Mouse (Mus musculus) bone marrow macrophage, adult 2 months (primary cell): ENCODE data around the gene Mmp8. TPM values are rescaled to one million over a fixed set of nuclear protein-coding genes. Genes with fewer than 3 reads are reported as not detected.
A peak's percentile ranks its signal among the peaks of the same experiment; 100 is the strongest.

Experiments used
- H3K27ac ChIP-seq: 2 replicates; pipeline ENCODE4 v1.5.1; 2012; ENCODE audit warnings: low read depth, low read length; ENCODE audit not compliant: insufficient read depth
- H3K4me1 ChIP-seq: 2 replicates; pipeline ENCODE4 v1.6.1; 2012; ENCODE audit warnings: low read length; ENCODE audit not compliant: control insufficient read depth, insufficient read depth
- H3K4me3 ChIP-seq: 2 replicates; pipeline ENCODE4 v1.5.1; 2012; ENCODE audit warnings: mild to moderate bottlenecking, low read length, moderate library complexity; ENCODE audit not compliant: insufficient read depth
- CTCF ChIP-seq: IDR thresholded peaks from 2 replicates; pipeline ENCODE4 v1.5.1; 2012; ENCODE audit warnings: low read depth, mild to moderate bottlenecking, low read length, moderate library complexity
- POLR2A ChIP-seq: IDR thresholded peaks from 2 replicates; pipeline ENCODE4 v1.6.1; 2012; ENCODE audit warnings: mild to moderate bottlenecking, low read depth, low read length, borderline replicate concordance
- polyA plus RNA-seq: library from polyadenylated mRNA; stranded (reverse); fragments of >200 nt; gene quantifications from 2 replicates; pipeline ENCODE4 v1.2.4, GENCODE M21; 2012; ENCODE audit not compliant: missing spikeins, insufficient read depth, insufficient read length

Mmp8 gene
- polyA plus RNA-seq, 1 experiment: 30.4 TPM

GRCm38 (mm10) chr9:7553536-7553935 is 4.7 kb upstream of the Mmp8 start:
- Histone ChIP-seq H3K4me3 (no peak overlapping the region), H3K4me1 (peaks cover 24% of the 10 kb centered on the region), H3K27ac (no peak overlapping the region)
- no peak for TF ChIP-seq POLR2A
- no peak for TF ChIP-seq CTCF

GRCm38 (mm10) chr9:7554382-7554781 is 3.9 kb upstream of the Mmp8 start:
- peaks cover 26% of the 10 kb centered on the region for H3K4me1 ChIP-seq
- no peak overlapping the region for H3K4me3 ChIP-seq
- H3K27ac ChIP-seq: no peak overlapping the region
- TF ChIP-seq CTCF: no peak
- no peak for TF ChIP-seq POLR2A

- H3K4me1 ChIP-seq: peaks cover 24% of the 10 kb centered on the region
- no peak for TF ChIP-seq CTCF
- no peak for TF ChIP-seq POLR2A
- no peak overlapping the region for H3K4me3 ChIP-seq
- H3K27ac ChIP-seq: no peak overlapping the region
Observed at GRCm38 (mm10) chr9:7560026-7560425, 1.8 kb downstream of the Mmp8 start.

GRCm38 (mm10) chr9:7567376-7567775 is 9.1 kb downstream of the Mmp8 start:
- Histone ChIP-seq H3K4me3 (no peak overlapping the region), H3K27ac (peak overlapping the region; percentile 94), H3K4me1 (peaks cover 55% of the 10 kb centered on the region)
- TF ChIP-seq POLR2A: no peak
- no peak for TF ChIP-seq CTCF

GRCm38 (mm10) chr9:7567923-7568322 is 9.7 kb downstream of the Mmp8 start:
- TF ChIP-seq CTCF: no peak
- no peak for TF ChIP-seq POLR2A
- Histone ChIP-seq H3K4me1 (peaks cover 58% of the 10 kb centered on the region), H3K4me3 (no peak overlapping the region), H3K27ac (peak overlapping the region; percentile 34)

- TF ChIP-seq CTCF: no peak
- H3K4me3 ChIP-seq: no peak overlapping the region
- peaks cover 57% of the 10 kb centered on the region for H3K4me1 ChIP-seq
- peak overlapping the region; percentile 63 for H3K27ac ChIP-seq
Observed at GRCm38 (mm10) chr9:7570485-7570884, 12.2 kb downstream of the Mmp8 start.

- peak within 1 kb of the TSS; percentile 18; the same call in 1 of the 2 replicates for H3K4me3 ChIP-seq
- TF ChIP-seq CTCF (no peak), POLR2A (no peak)
- peak within 1 kb of the TSS; percentile 97 for H3K27ac ChIP-seq
- H3K4me1 ChIP-seq: peaks cover 54% of the 10 kb centered on the region
Observed at GRCm38 (mm10) chr9:7571162-7571561, 12.9 kb downstream of the Mmp8 start, which contains the start of gene Mmp27. TSS of gene Mmp27 (plus strand) at chr9:7571396.

GRCm38 (mm10) chr9:7572188-7572587 is 13.9 kb downstream of the Mmp8 start:
- Histone ChIP-seq H3K4me1 (peaks cover 55% of the 10 kb centered on the region), H3K27ac (peak overlapping the region; percentile 97), H3K4me3 (no peak overlapping the region)
- TF ChIP-seq CTCF: no peak
- TF ChIP-seq POLR2A: no peak

- TF ChIP-seq POLR2A (no peak), CTCF (no peak)
- no peak overlapping the region for H3K4me3 ChIP-seq
- peaks cover 59% of the 10 kb centered on the region for H3K4me1 ChIP-seq
- H3K27ac ChIP-seq: peak overlapping the region; percentile 97
Observed at GRCm38 (mm10) chr9:7572663-7573308, 14.5 kb downstream of the Mmp8 start.

- H3K27ac ChIP-seq: no peak overlapping the region
- no peak for TF ChIP-seq POLR2A
- no peak for TF ChIP-seq CTCF
- H3K4me3 ChIP-seq: no peak overlapping the region
- H3K4me1 ChIP-seq: peaks cover 49% of the 10 kb centered on the region
Observed at GRCm38 (mm10) chr9:7575526-7575925, 17.3 kb downstream of the Mmp8 start.
